Mouse (Mus musculus) spleen, postnatal 14 days (tissue): ENCODE data around the gene Phactr3.
A peak's percentile ranks its signal among the peaks of the same experiment; 100 is the strongest.

ENCODE experiments used
- DNase-seq, 2 experiments: peaks; one replicate each; pipeline ENCODE4 v3.0.0; 2021 to 2022; ENCODE audit warnings: low spot score in 2 of 2

Phactr3 gene

DNA sequence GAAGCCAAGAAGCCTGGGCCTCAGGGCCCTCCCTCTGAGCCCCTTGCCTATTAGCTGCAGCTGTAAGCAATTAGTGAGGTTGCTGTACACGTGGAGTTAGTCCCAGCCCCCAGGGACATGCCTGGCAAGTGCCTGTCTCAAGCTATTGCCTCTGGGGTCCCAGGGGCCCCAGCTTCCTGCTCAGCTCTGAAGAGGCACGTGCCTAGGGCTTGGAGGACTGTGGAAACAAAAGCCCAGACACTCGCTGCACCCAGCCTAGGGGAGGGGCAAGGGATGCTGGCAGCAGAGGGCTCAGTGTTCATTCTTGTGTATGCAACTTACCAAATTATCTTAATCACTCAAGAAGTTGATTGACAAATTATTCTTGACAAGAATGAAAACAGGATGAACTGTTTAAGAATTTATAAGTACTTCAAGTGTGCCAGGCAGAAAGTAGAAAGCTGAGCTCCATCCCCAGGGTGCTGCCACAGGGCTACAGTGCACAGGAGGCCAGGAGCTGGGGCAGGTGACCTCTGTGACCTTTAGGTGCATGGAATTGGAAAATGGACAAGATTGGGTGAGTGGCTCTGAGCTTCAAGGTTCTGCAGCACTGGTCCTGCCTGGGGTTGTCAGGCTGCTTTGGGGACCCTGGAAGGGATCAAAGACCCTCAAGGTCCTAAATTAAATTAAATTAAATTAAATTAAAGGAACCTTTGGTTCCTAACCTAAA lies 138.5 kb downstream of the Phactr3 start:
- no peak for DNase-seq

- DNase-seq = no peak
Measured at GRCm38 (mm10) chr2:178257986-178258555, 139.3 kb downstream of the Phactr3 start.

- DNase-seq = no peak
Measured at GRCm38 (mm10) chr2:178263055-178263454, 144.3 kb downstream of the Phactr3 start.

DNA sequence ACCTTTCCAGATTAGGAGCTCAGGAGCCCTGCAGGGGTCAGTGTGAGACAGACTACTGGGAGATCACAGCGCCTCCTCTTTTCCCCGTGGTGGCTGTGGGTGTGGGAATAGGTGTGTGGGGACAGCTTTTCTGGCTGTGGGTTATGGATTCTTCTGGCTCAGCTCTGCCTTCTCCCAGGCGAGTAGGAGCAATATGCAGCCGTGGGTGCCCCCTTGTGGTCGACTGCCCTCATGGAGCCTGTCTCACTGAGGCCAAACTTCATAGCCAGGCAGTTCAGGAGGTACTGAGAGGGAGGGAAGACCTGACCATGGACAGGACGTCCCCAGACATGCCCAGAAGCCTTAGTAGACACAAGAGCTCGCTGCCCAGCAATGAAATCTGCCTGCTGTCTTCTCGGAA lies 145.6 kb downstream of the Phactr3 start:
- peak in 1 of 2 experiments; percentile 31 for DNase-seq

- no peak for DNase-seq
Measured at GRCm38 (mm10) chr2:178265454-178265853, 146.7 kb downstream of the Phactr3 start.

- DNase-seq = no peak
Measured at GRCm38 (mm10) chr2:178270794-178271193, 152.0 kb downstream of the Phactr3 start.

GRCm38 (mm10) chr2:178272350-178272749 lies 153.6 kb downstream of the Phactr3 start:
- DNase-seq = no peak

DNA sequence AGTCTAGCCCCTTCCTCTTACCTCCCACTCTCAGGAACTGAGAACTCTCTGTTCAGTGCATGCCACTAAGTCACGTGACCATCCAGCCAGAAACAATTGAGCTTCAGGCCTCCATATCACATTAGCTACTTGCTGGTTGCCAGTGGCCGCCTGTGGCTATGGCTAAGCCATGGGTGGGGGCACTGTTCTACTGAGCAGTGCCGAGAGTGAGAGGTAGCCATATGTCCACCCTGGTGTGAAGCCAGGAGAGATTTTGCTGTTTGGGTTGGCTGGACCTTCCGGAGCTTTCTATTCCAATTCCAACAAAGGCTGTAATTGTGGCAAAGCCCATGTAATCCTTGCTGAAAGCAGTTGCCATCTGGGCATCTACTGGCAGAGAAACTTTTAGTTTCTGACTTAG lies 155.4 kb downstream of the Phactr3 start:
- DNase-seq = no peak

GRCm38 (mm10) chr2:178277206-178277605 lies 158.4 kb downstream of the Phactr3 start:
- DNase-seq = no peak

DNA sequence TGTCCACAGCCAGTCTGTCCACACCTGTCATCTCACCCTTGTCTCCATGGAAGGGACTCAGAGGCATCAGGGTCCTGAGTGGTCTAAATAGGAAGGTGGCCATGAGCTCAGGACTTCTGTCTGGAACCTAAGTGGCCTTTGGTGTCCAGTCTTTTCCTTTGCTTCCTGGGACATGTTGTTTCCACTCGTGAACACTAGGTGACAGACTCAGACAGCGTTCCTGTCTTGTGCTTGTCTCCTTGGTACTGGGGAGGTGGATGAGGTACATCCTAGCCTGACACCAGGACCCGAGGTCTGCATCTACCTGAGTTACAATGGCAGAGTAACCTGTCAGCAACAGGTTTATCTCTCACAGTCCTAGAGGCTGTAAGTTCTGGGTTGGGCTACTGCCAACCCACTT lies 162.4 kb downstream of the Phactr3 start:
- no peak for DNase-seq

- no peak for DNase-seq
Measured at GRCm38 (mm10) chr2:178287285-178287684, 168.5 kb downstream of the Phactr3 start.

DNA sequence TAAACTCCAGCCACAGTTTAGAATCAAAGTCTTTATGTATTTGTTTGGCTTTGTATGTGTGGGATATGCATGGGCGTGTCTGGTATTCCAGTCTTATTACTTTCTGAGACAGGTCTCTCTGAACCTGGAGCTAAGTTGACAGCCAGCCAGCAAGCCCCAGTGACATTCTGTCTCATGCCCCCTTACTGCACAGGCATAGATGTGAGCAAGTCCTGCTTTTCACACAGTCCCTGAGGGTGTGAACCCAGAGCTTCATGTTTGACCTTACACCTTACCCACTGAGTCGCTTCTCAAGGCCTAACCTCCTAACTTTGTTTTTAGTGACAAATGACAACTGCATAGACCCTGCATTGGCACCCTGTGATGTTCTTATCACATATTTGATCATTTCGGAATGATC lies 169.9 kb downstream of the Phactr3 start:
- no peak for DNase-seq

GRCm38 (mm10) chr2:178303453-178304187 lies 184.8 kb downstream of the Phactr3 start:
- no peak for DNase-seq

DNA sequence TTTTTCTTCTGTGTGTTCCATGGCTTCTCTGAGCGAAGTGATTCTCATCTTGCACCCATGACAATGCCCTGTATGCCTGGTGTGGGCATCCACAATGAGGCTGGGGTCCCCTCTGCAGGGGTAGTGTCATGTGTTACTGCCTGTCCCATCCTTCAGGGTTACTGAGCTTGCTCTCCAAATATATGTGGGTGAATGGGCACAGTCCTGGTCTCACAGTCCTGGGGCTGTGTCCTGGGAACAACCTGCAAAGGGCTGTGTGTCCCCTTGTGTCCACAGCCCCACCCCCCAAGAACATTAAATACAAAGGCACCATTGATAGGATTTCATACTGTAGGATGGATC lies 185.4 kb downstream of the Phactr3 start:
- DNase-seq = no peak

DNA sequence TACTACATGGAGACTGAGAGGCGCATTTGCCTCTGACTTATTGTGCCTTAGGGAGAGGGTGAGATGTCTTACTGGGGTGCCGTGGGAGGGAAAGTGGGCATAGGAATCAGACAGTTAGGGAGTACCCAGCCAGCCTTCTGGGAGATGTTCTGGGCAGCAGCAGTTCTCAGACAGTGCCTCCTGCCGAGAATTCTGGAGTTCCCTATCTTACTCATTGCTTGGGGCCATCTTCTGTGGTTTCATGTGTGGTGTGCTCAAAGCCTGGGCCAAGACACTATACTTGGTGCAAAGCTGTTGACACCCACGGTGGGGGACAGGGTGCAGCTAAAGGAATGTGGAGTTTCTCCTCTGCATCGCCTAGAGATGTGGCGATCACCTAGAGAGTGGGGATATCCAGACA lies 185.9 kb downstream of the Phactr3 start:
- DNase-seq = no peak

DNA sequence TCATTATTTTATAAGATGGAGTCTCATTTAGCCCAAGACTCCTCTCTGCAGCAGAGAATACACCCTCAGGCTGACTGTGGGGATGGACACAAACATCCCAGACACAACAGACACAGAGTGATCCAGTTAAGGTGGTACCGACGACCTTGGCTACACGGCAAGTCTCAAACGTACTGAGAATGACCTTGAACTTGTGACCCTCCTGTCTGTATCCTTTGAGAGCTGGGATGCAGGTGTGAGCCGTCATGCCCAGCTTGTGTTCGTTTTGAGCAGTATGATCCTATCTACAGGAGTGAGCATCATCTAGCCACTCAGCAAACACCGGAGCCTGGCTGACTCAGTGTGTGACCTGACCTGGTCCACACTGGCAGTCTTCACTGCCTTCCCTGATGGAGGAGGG lies 194.8 kb downstream of the Phactr3 start:
- DNase-seq = no peak

DNA sequence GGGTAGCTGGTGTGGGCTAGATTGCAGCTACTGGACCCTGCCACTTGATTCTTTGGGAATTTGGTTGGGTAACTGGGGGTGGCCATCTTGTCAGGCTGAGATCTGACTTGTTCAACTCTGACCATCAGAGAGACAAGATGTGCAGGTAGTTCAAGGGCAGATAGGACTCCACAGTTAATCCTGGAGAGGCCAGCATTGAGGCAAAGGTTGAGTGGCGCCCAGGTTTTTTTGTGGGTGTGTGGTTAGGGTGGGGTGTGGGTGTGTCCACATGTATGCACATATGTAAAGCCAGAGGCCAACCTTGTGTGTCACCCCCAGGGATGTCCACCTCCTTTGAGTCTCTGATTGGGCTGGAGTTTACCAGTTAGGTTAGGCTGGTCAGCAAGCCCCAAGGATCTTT lies 197.5 kb downstream of the Phactr3 start:
- DNase-seq = no peak

GRCm38 (mm10) chr2:178319766-178320165 lies 201.0 kb downstream of the Phactr3 start:
- no peak for DNase-seq

GRCm38 (mm10) chr2:178321271-178321670 lies 202.5 kb downstream of the Phactr3 start:
- DNase-seq = no peak

DNA sequence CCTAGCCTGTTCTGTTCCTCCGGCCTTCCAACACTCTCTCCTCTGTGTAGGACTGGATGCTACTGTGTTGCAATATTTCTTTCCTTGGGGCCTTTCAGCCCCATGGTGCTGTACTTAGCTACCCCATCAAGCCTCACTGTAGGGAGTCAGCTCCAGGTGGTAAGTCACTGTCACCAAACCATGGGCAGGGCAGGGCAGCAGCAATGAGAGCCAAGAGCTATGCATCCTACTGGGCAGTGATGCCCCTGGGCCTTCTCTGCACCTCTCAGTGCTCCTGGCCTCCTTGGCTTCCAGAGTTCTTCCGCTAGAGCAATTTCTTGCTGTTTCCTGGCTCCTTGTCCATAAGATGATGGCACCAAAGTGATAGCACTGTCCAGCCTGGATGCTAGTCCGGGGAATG lies 205.6 kb downstream of the Phactr3 start:
- no peak for DNase-seq

GRCm38 (mm10) chr2:178324818-178325217 lies 206.0 kb downstream of the Phactr3 start:
- DNase-seq = no peak

DNA sequence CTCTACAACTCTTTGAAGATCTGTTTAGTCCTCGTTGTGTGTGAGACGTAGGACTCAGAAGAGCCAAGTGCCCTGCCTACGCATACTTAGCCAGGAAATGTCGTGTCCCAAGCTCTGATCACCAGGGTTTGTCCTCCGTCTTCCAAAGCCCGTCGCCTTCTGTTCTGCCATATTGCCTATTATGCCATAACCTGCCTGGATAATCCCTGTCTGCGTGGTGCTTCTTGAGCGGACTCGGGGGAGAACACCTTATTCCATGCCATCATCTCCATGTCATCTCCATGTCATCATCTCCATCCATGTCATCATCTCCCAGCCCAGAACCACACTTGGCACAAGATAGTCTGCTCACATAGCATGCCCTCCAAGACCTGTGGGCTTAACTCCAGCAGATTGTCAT lies 207.3 kb downstream of the Phactr3 start:
- DNase-seq = no peak
